Mouse (Mus musculus) retina, embryonic 14.5 days (tissue): ENCODE data around the gene Olfr279.

Source experiments
- DNase-seq: peaks from one replicate; pipeline ENCODE4 v3.0.0-alpha.2; 2015; ENCODE audit warnings: low spot score

Gene Olfr279

GRCm38 (mm10) chr15:98546843-98547242 is 54.6 kb downstream of the Olfr279 start:
- no peak for DNase-seq
